Mouse (Mus musculus): ENCODE data around the gene H2-K1.

DNA sequence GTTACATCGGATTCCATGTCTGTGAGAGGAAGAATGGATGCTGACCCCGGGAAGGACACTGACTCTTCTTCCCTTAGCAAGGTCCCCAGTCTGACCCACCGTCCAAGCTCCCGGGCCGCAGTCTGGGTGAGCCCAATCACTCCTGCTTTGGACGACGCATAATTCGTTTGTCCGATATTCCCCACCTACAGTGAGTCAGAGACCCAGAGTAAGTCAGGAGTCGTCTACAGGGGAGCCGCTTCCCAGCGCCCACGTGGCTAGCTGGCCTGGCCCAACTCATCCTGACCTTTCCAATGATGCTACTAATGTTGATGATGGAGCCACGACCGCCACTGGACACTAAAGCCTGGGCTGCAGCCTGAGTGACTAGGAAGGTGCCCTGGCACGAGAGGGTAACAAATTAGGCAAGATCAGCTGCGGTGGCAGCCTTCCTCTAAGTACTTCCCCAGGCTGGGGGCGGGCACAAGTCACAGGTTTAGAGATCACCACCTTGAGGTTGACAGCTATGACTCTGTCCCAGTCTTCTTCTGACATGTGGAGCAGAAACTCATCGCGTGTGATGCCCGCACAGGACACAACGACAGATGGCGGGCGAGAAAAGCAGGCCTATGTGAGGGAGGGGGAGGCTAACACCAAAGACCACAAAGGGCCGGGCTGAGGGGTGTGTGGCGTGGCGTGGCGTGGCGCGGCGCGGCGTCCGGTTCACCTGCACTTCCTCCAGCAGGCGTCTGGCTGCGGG lies 26.9 kb upstream of the H2-K1 start:
- TF ChIP-seq CTCF (IDR thresholded peaks at IDR 0.05; ENCODE audit: extremely low read depth, insufficient read depth, low read length) (no peak), POLR2A (IDR thresholded peaks at IDR 0.05; ENCODE audit: extremely low read depth, insufficient read depth, low read length) (no peak)
